Mouse (Mus musculus): ENCODE measurements around the gene Olfr1415.
A peak's percentile ranks its signal among the peaks of the same experiment; 100 is the strongest.
"Not testable (repeated sequence)": the region's sequence is repeated elsewhere in the genome, so short reads cannot be mapped to it uniquely, and the experiment has no call there.

Gene Olfr1415

GRCm38 (mm10) chr1:92496001-92496400 is at the start of gene Olfr1415:
Olfr1415 (minus strand) TSS chr1:92496101.
- DNase-seq (ENCODE audit: low spot score), result no peak

- DNase-seq (ENCODE audit: low spot score), result no peak
Observed at GRCm38 (mm10) chr1:92539071-92539470, 43.2 kb upstream of the Olfr1415 start.

GRCm38 (mm10) chr1:92536972-92537371 is 41.1 kb upstream of the Olfr1415 start:
- no peak for DNase-seq (ENCODE audit: low spot score)

- no peak for DNase-seq (ENCODE audit: low spot score)
Observed at GRCm38 (mm10) chr1:92523764-92524163, 27.9 kb upstream of the Olfr1415 start.

GRCm38 (mm10) chr1:92521376-92521775 is 25.5 kb upstream of the Olfr1415 start:
- DNase-seq (ENCODE audit: low spot score), result no peak

- no peak for DNase-seq (ENCODE audit: low spot score)
Observed at GRCm38 (mm10) chr1:92519046-92519445, 23.1 kb upstream of the Olfr1415 start.

- DNase-seq (ENCODE audit: low spot score), result no peak
Observed at GRCm38 (mm10) chr1:92518561-92518960, 22.7 kb upstream of the Olfr1415 start, which contains the start of gene Olfr1414. Olfr1414 (minus strand) TSS chr1:92518661.

- DNase-seq (ENCODE audit: low spot score), result no peak
Observed at GRCm38 (mm10) chr1:92515390-92515789, 19.5 kb upstream of the Olfr1415 start.

- DNase-seq (ENCODE audit: low spot score), result not testable (repeated sequence)
Observed at GRCm38 (mm10) chr1:92511646-92512045, 15.7 kb upstream of the Olfr1415 start.

GRCm38 (mm10) chr1:92485013-92485412 is 10.9 kb downstream of the Olfr1415 start, which contains the start of gene Olfr1416:
Olfr1416 (minus strand) TSS chr1:92485113.
- no peak for DNase-seq (ENCODE audit: low spot score)

GRCm38 (mm10) chr1:92474066-92474578 is 21.8 kb downstream of the Olfr1415 start:
- no peak for DNase-seq (ENCODE audit: low spot score)

GRCm38 (mm10) chr1:92473165-92474041 is 22.5 kb downstream of the Olfr1415 start, which contains the start of gene Ndufa10:
Ndufa10 (minus strand) TSS chr1:92473860.
- DNase-seq (ENCODE audit: low spot score), result peak; percentile 81

GRCm38 (mm10) chr1:92468891-92469290 is 27.0 kb downstream of the Olfr1415 start:
- DNase-seq (ENCODE audit: low spot score), result no peak

GRCm38 (mm10) chr1:92458416-92458815 is 37.5 kb downstream of the Olfr1415 start:
- no peak for DNase-seq (ENCODE audit: low spot score)

- DNase-seq (ENCODE audit: low spot score), result no peak
Observed at GRCm38 (mm10) chr1:92457758-92458157, 38.1 kb downstream of the Olfr1415 start.

- no peak for DNase-seq (ENCODE audit: low spot score)
Observed at GRCm38 (mm10) chr1:92453751-92454445, 42.0 kb downstream of the Olfr1415 start.

GRCm38 (mm10) chr1:92448293-92448692 is 47.6 kb downstream of the Olfr1415 start:
- DNase-seq (ENCODE audit: low spot score), result no peak

- DNase-seq (ENCODE audit: low spot score), result no peak
Observed at GRCm38 (mm10) chr1:92441453-92442063, 54.3 kb downstream of the Olfr1415 start.

GRCm38 (mm10) chr1:92440066-92440750 is 55.7 kb downstream of the Olfr1415 start:
- no peak for DNase-seq (ENCODE audit: low spot score)

Measured in urinary bladder, postnatal 10 days (tissue).